In the genomic region with DNA sequence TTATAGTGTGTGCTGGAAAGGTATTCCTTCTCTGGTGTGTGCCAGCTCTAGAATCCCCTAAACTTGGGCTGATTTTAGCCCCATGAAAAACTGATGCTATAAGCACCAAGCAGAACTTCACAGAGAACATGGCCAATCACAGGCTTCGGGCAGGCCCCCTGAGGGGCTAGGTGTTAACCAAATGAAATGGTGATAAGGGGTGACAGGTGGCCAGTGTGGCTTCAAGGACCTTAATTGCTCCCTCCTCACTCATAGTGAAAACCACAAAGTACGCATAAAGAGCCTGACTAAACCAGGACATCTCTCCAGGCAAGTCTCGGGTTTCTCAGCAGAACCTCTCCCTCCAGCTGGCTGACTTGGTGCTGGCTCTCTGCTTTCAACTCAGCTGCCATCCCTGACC, we compare ENCODE assay signal across 21 mouse cellular contexts.
"Had no signal": no experiment of that assay in that cellular context is flagged by ENCODE, and none has a peak within 500 bp of the region (broad histone marks: within the 10 kb centered on the region; RNA-seq: fewer than 3 reads in every experiment).

No protein-coding gene starts in this region.

- H3K9me3 ChIP-seq: heart, embryonic 10.5 days; heart, embryonic 12.5 days; hindbrain, embryonic 10.5 days; hindbrain, embryonic 12.5 days; hindbrain, embryonic 15.5 days; kidney, embryonic 15.5 days; limb, embryonic 15.5 days; liver, embryonic 12.5 days had no signal

- H3K4me2 ChIP-seq: heart, embryonic 12.5 days; hindbrain, embryonic 12.5 days; hindbrain, embryonic 15.5 days; kidney, embryonic 15.5 days; limb, embryonic 13.5 days; limb, embryonic 15.5 days; liver, embryonic 12.5 days had no signal

- H3K27ac ChIP-seq: heart, embryonic 10.5 days; hindbrain, embryonic 10.5 days; hindbrain, embryonic 12.5 days; hindbrain, embryonic 15.5 days; hindbrain, postnatal 0 days; kidney, embryonic 15.5 days; kidney, postnatal 0 days; left cerebral cortex, adult 2 months; limb, embryonic 13.5 days; limb, embryonic 15.5 days; liver, embryonic 12.5 days; liver, embryonic 14.5 days had no signal

- DNase-seq: heart, postnatal 10 days; heart, postnatal 4 days; kidney, adult 11 months; kidney, adult 2 months; kidney, adult 9 months; kidney, postnatal 14 days; kidney, postnatal 36 days had no signal

- H3K4me1 ChIP-seq: heart, embryonic 10.5 days; hindbrain, embryonic 10.5 days; hindbrain, embryonic 12.5 days; hindbrain, embryonic 15.5 days; limb, embryonic 13.5 days; limb, embryonic 15.5 days; liver, embryonic 12.5 days had no signal

- H3K36me3 ChIP-seq: heart, embryonic 10.5 days; heart, embryonic 12.5 days; hindbrain, embryonic 10.5 days; hindbrain, embryonic 12.5 days; hindbrain, embryonic 15.5 days; kidney, embryonic 15.5 days; limb, embryonic 13.5 days; limb, embryonic 15.5 days; liver, embryonic 12.5 days had no signal

- H3K27me3 ChIP-seq: heart, embryonic 12.5 days; kidney, embryonic 15.5 days; limb, embryonic 15.5 days; liver, embryonic 12.5 days had no signal

- H3K4me3 ChIP-seq: heart, embryonic 10.5 days; heart, embryonic 12.5 days; hindbrain, embryonic 10.5 days; hindbrain, embryonic 12.5 days; hindbrain, embryonic 15.5 days; kidney, embryonic 15.5 days; left cerebral cortex, adult 2 months; limb, embryonic 13.5 days; limb, embryonic 15.5 days; liver, embryonic 12.5 days had no signal

- ATAC-seq: hindbrain, postnatal 0 days; intestine, embryonic 16.5 days; liver, embryonic 12.5 days had no signal

- H3K9ac ChIP-seq: heart, embryonic 12.5 days; hindbrain, embryonic 12.5 days; hindbrain, embryonic 15.5 days; kidney, embryonic 15.5 days; limb, embryonic 13.5 days; limb, embryonic 15.5 days; liver, embryonic 12.5 days; liver, embryonic 14.5 days had no signal
